Mouse (Mus musculus) C2C12 (cell line): ENCODE results near the gene Zfp462.

Source experiments
- CTCF ChIP-seq: IDR thresholded peaks from one replicate; pipeline ENCODE4 v1.5.1; 2011; ENCODE audit not compliant: control insufficient read depth, insufficient read depth, insufficient read length
- MAX ChIP-seq: IDR thresholded peaks from one replicate; pipeline ENCODE4 v1.6.1; 2011; ENCODE audit warnings: mild to moderate bottlenecking, control low read depth
- MYOD1 ChIP-seq: IDR thresholded peaks from one replicate; pipeline ENCODE4 v1.6.1; 2011; ENCODE audit warnings: low read depth; ENCODE audit not compliant: control insufficient read depth, insufficient read length
- USF1 ChIP-seq: IDR thresholded peaks from one replicate; pipeline ENCODE4 v1.6.1; 2011; ENCODE audit warnings: low read depth, mild to moderate bottlenecking, control low read depth, moderate library complexity

GRCm38 (mm10) chr4:54962141-54962540, 17.3 kb downstream of the Zfp462 start:
- no peak for TF ChIP-seq CTCF
- TF ChIP-seq USF1, result no peak
- TF ChIP-seq MAX, result no peak
- no peak for TF ChIP-seq MYOD1
